Mouse (Mus musculus) C2C12 (cell line): Measurements from ENCODE around the gene Gtpbp10. TPM values are rescaled to one million over a fixed set of nuclear protein-coding genes. Genes with fewer than 3 reads are reported as not detected.

Experiments
- H3K27me3 ChIP-seq: one replicate; pipeline ENCODE4 v1.6.1; 2011; ENCODE audit not compliant: control insufficient read depth, insufficient read depth, insufficient read length
- H3K36me3 ChIP-seq: one replicate; pipeline ENCODE4 v1.6.1; 2011; ENCODE audit not compliant: control insufficient read depth, insufficient read depth
- H3K4me3 ChIP-seq: one replicate; pipeline ENCODE4 v1.5.1; 2011; ENCODE audit warnings: mild to moderate bottlenecking, control low read depth; ENCODE audit not compliant: poor library complexity, insufficient read depth, severe bottlenecking
- H3K79me2 ChIP-seq: one replicate; pipeline ENCODE4 v1.6.1; 2011; ENCODE audit not compliant: control insufficient read depth, insufficient read depth
- H3K79me3 ChIP-seq: one replicate; pipeline ENCODE4 v1.6.1; 2011; ENCODE audit warnings: low read depth, control low read depth
- H3ac ChIP-seq: one replicate; pipeline ENCODE3; 2011; ENCODE audit warnings: low read depth; ENCODE audit not compliant: control insufficient read depth, insufficient read length
- CEBPB ChIP-seq: IDR thresholded peaks from one replicate; pipeline ENCODE4 v1.6.1; 2011; ENCODE audit warnings: low read depth, mild to moderate bottlenecking, control low read depth, moderate library complexity
- CTCF ChIP-seq: IDR thresholded peaks from one replicate; pipeline ENCODE4 v1.5.1; 2011; ENCODE audit not compliant: control insufficient read depth, insufficient read depth, insufficient read length
- FOSL1 ChIP-seq: IDR thresholded peaks from one replicate; pipeline ENCODE4 v1.8.0; 2011; ENCODE audit warnings: mild to moderate bottlenecking, low read length; ENCODE audit not compliant: poor library complexity, insufficient read depth, severe bottlenecking
- MAX ChIP-seq: IDR thresholded peaks from one replicate; pipeline ENCODE4 v1.6.1; 2011; ENCODE audit warnings: mild to moderate bottlenecking, control low read depth
- MYOD1 ChIP-seq: IDR thresholded peaks from one replicate; pipeline ENCODE4 v1.6.1; 2011; ENCODE audit warnings: low read depth; ENCODE audit not compliant: control insufficient read depth, insufficient read length
- MYOG ChIP-seq: IDR thresholded peaks from one replicate; pipeline ENCODE4 v1.6.1; 2011; ENCODE audit not compliant: control insufficient read depth, insufficient read length; ENCODE audit errors: extremely low read depth
- USF1 ChIP-seq: IDR thresholded peaks from one replicate; pipeline ENCODE4 v1.6.1; 2011; ENCODE audit warnings: low read depth, mild to moderate bottlenecking, control low read depth, moderate library complexity
- polyA plus RNA-seq: library from polyadenylated mRNA; unstranded; fragments of >200 nt; fragmentation: generic; extraction: Trizol; gene quantifications from one replicate; pipeline ENCODE4 v1.2.1, GENCODE M21; 2012; ENCODE audit warnings: missing spikeins

Gene Gtpbp10
- polyA plus RNA-seq, 1 experiment, result 4.6 TPM

DNA sequence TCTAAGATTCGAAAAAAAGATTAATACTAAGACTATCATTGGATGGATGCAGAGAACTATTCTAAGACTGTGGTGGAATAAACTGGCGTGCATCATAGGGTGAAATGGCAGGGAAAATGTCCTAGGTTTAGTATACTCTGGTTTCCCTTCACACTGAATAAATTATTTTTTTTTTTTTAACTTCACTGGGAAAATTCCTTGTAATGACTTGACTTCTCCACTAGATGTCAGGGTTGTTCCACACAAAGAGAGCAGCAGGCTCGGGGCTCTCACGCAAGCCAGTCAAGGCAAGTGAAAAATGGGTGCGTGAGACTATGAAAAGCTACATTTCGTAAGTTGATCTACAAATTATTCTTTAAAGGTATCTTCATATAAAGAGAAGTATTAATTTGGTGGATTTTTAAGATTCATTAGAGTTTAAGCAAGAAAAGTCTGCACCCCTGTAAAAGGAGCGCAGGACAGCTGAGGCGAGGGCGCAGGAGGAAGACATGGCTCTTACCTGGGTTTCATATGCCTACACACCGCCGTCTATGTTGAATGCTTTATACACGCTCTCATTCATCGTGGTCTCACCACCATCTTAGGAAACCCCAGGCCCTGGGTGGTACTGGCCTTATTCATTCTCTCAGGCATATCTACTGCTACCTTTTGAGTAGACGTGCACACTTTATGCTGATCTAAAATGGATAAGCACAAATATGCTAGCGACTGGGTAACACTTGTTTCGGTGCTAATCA lies 64.9 kb downstream of the Gtpbp10 start:
- H3K4me3 ChIP-seq, result no peak overlapping the region
- H3K27me3 ChIP-seq, result no peaks in the 10 kb centered on the region
- no peaks in the 10 kb centered on the region for H3K79me3 ChIP-seq
- TF ChIP-seq CEBPB (no peak), FOSL1 (no peak), USF1 (no peak), MYOG (no peak), MYOD1 (no peak), MAX (no peak), CTCF (no peak)
- no peaks in the 10 kb centered on the region for H3K79me2 ChIP-seq
- no peaks in the 10 kb centered on the region for H3K36me3 ChIP-seq
- no peak overlapping the region for H3ac ChIP-seq

DNA sequence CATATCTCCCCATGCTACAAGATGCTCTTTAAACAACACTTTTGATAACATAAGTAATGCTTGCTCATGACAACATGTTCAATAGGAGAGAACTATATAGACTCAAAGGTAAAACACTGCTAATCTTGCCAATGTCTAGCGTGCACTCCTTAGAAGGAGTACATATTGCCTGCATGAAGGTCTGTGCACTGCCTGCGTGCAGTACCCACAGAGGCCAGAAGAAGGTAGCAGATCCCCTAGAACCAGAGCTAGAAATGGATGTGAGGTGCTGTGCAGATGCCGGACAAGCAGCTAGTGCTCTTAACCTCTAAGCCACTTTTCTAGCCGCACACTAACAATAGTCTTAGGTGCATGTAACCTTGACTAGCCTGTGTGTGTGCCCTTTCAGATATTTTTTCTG lies 67.2 kb downstream of the Gtpbp10 start:
- TF ChIP-seq USF1 (no peak), MAX (no peak), MYOG (no peak), FOSL1 (no peak), CEBPB (no peak), MYOD1 (no peak), CTCF (no peak)
- Histone ChIP-seq H3K36me3 (no peaks in the 10 kb centered on the region), H3K79me3 (no peaks in the 10 kb centered on the region), H3K79me2 (no peaks in the 10 kb centered on the region), H3K27me3 (no peaks in the 10 kb centered on the region), H3ac (no peak overlapping the region), H3K4me3 (no peak overlapping the region)

Other genes starting within 250 kb of the Gtpbp10 start
- 15.9 TPM for gene Cdk14, start 139.2 kb downstream of the Gtpbp10 start, polyA plus RNA-seq
- not detected for gene 1700015F17Rik, start 80.4 kb downstream of the Gtpbp10 start, polyA plus RNA-seq
- gene Cldn12, start 44.6 kb downstream of the Gtpbp10 start, polyA plus RNA-seq, result 27.2 TPM
- gene Gm8773, start 14.3 kb upstream of the Gtpbp10 start, polyA plus RNA-seq, result 0.67 TPM
- gene Cfap69, start 104.7 kb upstream of the Gtpbp10 start, polyA plus RNA-seq, result 4.3 TPM
- 20.7 TPM for gene Steap2, start 135.0 kb upstream of the Gtpbp10 start, polyA plus RNA-seq
- 58.9 TPM for gene Steap1, start 189.8 kb upstream of the Gtpbp10 start, polyA plus RNA-seq